Mouse (Mus musculus): ENCODE data around the gene Wfdc3.
A peak's percentile ranks its signal among the peaks of the same experiment; 100 is the strongest.
"Not testable (repeated sequence)": the region's sequence is repeated elsewhere in the genome, so short reads cannot be mapped to it uniquely, and the experiment has no call there.

Wfdc3 gene

DNA sequence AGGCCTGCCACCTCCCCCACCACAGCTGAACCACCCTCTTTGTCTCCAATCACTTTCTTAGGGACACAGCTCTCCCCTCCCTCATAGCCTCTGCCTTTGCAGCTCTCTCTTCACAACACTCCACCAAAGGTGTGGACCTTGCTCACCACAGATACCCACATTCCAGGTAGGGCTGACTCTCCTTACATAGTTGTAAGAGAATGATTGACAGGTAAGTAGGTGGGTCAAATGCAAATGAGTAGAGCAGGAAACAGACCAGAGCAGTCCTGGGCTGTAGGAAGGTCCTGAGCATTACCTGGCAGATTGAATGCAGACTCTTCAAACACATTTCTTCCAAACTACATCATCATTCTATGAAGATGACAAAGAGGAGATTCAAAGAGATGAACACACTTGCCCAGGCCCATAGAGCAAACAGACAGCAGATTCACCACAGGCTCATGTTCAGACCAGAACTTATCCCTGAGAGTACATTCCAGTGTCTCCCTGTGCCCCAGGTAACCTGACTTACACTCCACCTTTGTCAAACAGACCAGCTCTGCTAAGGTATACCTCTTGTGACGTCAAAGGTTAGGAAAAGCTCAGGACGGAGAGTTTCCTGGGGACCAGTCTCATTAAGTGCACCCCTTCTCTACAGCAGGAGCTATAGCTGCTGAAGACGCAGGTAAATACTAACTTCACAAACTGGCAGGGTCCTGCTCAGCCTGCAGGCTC lies 8.2 kb downstream of the Wfdc3 start:
- no peak for DNase-seq (ENCODE audit: low read depth, low spot score)

DNA sequence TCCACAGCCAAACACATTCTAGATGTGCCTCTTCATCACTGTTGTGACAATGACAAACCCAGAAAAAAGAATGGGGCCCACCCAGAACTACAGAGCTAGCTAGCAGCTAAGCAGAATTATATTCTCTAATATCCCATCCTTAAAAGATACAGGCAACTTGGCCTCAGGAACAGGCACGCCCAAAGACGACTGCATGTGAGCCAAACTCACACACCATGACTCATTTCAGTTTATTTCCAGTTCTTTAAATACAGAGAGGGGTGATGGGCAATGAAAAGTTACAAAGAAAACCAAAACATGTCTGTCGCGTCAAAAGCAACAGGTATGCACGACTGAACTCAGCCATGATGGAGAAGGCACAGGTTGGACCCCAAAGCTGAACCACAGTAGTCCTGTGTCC lies 10.3 kb downstream of the Wfdc3 start:
- peak; percentile 26 for DNase-seq (ENCODE audit: low read depth, low spot score)

DNA sequence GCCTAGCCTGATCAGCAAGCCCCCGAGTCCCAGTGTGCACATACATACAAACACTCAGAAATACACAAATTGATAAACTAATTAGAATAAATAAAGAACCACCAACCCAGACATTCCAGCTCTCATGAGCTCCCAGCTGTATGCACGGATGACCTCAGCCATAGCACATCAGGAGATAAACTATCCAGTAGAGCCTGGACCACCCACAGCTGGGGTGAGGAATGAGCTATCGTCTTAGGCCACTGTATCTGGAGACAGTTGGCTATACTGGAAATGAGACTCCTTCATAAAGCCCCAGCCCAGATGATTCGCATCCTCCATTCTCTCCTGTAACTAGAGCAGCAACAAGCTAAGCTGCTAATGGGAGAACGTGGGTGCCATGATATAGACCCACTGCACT lies 10.9 kb downstream of the Wfdc3 start:
- no peak for DNase-seq (ENCODE audit: low read depth, low spot score)

DNA sequence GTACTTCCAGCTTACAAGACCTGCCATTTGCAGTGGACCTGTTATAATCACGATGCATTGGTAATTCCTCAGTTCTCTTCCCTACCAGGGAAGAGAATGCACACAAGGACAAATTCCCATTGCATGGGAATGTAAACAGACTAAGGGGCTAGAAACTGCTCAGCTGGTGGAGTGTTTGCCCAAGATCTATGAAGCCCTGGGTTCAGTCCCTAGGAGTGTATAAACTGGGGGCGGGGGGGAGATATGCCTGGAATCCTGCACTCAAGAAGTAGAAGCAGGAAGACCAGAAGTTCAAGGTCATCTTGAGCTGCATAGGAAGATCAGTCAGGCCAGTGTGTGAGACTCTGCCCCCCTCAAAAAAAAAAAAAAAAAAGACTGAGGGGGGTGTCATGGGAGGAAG lies 12.5 kb downstream of the Wfdc3 start:
- no peak for DNase-seq (ENCODE audit: low read depth, low spot score)

DNA sequence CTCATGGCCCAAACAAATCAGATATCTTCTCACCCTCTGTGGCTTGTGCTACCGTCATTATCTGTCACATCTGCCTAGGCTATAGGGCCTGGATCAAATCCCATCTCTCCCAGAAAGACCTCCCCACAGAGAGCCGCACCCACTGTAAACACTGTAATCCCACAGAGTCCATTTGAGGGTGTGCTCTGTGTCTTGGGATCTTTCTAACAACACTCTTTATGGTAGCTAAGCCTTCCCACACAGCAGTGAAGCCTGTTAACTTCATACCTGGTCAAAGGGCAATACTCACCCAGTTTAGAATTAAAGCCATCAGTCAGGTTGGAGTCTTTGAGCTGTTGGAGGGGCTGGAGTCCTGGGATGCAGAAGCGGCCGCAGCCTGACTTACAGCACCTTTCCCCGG lies 14.0 kb downstream of the Wfdc3 start:
- no peak for DNase-seq (ENCODE audit: low read depth, low spot score)

GRCm38 (mm10) chr2:164725895-164726619 lies 19.7 kb downstream of the Wfdc3 start:
- DNase-seq (ENCODE audit: low read depth, low spot score), result peak; percentile 67

DNA sequence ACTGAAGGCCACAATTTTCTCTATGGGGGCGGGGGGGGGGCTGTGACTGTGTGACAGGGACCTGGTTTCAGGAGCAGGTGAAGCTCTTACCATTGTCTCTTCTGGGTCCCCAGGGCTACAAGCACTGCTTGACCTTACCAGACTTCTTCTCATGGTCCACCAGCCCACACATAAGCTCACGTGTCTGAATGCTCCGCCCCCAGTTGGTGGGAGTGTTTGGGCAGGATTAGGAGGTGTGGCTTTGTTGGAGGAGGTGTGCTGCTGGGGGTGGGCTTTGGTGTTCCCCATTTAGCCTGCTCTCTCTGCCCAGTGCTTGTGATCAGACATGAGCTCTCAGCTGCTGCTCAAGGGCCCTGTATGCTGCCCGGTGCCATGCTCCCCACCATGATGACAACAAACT lies 22.5 kb downstream of the Wfdc3 start:
- no peak for DNase-seq (ENCODE audit: low read depth, low spot score)

DNA sequence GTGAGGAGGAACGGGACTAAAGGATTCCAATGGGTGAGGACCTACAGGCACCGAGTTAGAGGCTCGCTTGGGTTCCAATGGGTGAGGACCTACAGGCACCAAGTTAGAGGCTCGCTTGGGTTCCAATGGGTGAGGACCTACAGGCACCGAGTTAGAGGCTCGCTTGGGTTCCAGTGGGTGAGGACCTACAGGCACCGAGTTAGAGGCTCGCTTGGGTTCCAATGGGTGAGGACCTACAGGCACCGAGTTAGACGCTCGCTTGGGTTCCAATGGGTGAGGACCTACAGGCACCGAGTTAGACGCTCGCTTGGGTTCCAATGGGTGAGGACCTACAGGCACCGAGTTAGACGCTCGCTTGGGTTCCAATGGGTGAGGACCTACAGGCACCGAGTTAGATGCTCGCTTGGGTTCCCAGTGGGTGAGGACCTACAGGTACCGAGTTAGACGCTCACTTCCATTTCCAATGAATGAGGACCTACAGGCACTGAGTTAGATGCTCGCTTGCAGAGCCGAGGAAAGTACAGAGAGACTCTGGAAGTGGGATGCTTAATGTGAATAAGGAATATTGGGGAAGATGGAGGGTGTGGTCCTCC lies 29.4 kb downstream of the Wfdc3 start:
- DNase-seq (ENCODE audit: low read depth, low spot score), result not testable (repeated sequence)

DNA sequence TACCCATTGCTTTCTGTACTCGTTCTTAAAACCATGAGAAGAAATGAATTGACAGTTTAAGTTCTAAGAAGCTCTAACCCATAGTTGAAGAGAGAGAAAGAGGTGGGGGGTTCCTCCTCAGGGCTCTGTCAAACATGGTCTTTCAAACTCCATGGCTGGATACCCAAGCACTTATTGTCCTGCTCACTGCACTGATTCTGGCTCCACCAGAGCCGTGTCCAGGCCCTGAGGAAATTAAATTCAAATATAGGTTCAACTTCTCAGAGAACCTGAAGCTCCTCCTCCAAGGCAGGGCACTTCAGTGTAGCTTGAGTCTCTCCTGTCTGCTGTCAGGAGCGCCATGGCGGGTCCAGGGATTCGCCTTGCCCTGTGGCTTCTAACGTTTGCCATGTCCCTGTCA lies 30.7 kb downstream of the Wfdc3 start, which contains the start of gene Spint5:
Spint5 (plus strand) TSS at position 301 of the 400 bp plus-strand sequence.
- DNase-seq (ENCODE audit: low read depth, low spot score), result no peak

DNA sequence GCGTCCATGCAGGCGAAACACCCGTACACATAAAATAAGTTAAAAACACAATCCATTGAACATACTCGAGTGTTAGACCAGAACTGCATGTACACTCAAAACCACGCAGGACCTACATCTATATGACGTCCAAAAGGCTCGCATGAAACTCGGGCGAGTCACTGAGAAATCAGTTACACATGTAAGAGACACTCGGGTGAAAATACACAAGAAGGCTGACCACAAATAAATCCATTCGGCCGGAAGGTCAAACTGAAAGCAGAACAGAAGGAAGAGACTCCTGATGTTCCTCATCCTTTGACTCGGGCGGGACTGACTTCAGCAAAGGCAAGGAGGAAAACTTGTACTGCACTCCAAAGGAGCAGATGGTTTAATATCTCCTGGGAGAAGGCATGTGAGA lies 39.7 kb downstream of the Wfdc3 start:
- no peak for DNase-seq (ENCODE audit: low read depth, low spot score)

- DNase-seq (ENCODE audit: low read depth, low spot score), result no peak
Observed at GRCm38 (mm10) chr2:164705328-164705727, 40.4 kb downstream of the Wfdc3 start.

DNA sequence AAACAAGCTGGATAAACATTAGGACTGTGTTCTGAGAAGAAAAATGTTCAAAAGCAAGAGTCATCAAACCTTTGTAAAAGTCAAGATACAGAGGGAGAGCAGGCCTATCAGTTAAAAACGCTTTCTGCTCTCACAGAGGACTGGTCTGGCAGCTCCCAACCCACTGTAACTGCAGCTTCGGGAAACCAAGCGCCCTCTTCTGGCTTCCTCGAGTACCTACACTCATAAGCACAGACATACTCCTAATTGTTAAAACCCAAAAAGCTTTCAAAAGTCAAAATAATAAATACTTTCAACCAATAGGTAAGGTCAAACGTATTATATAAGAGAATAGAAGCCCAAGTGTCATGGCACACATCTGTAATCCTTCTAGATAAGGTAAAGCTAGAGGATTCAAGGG lies 41.5 kb downstream of the Wfdc3 start:
- no peak for DNase-seq (ENCODE audit: low read depth, low spot score)

GRCm38 (mm10) chr2:164701761-164702160 lies 44.0 kb downstream of the Wfdc3 start:
- DNase-seq (ENCODE audit: low read depth, low spot score), result peak; percentile 29

DNA sequence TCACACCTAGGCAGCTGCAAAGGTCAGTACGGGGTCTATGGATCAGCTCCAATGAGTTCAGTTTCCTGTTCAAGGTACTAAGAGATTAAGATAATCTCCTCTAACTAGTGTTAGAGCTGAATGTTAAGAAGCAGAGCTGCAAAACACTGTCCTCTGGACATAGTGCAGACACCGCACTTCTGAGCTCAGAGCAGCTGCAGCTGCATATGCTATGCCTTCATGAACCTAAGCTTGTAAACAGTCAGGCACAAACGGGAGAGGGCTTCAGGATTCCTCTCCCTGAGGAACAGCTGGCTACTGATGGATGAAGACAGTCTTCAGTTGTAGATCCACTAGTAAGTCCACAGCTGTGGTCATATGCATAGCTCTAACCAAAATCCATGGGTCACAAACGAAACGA lies 44.8 kb downstream of the Wfdc3 start:
- DNase-seq (ENCODE audit: low read depth, low spot score), result no peak

DNA sequence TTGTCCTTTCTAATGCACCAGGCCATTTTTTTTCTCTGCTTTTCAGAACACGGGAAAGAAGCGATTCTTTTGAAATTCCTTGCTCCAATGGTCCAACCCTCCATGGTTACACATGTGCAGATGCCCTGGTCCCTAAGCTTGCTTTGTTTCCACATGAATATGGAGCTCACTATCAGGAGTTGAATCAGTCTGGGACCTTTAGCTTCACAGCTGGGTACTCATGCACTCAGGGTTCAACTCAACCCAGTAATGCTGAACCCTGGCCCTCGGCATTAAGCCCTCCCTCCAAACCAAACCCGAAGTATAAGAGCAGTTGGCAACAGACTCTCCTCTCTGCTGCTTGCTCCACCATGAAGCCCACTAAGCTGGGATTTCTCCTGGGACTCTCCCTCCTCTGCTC lies 47.5 kb downstream of the Wfdc3 start, which contains the start of gene Spint4:
Spint4 (plus strand) TSS at position 301 of the 400 bp plus-strand sequence.
- DNase-seq (ENCODE audit: low read depth, low spot score), result no peak

DNA sequence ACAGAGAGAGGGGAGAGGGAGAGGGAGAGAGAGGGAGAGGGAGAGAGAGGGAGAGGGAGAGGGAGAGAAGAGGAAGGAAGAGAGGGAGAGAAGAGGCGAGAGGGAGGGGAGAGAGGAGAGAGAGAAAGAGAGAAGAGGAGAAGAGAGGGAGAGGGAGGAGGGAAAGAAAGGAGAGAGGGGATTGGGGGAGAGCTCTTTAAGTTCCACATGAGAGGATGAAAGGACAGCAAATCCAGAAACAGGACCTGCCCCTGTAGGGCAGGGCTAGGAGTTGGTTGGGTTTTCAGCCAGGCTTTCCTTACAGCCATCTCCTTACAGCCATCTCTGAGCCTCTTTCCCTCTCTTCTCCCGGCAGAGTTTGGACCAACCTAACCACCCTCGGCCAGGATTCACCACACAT lies 60.9 kb downstream of the Wfdc3 start, which contains the start of gene Wfdc13:
Wfdc13 (plus strand) TSS at position 301 of the 400 bp plus-strand sequence.
- DNase-seq (ENCODE audit: low read depth, low spot score), result no peak
